Mouse (Mus musculus) megakaryocyte, embryonic 14.5 days (primary cell): Measurements from ENCODE around the gene AC124108.1.

Experiments
- FLI1 ChIP-seq: IDR thresholded peaks from 2 replicates; pipeline ENCODE4 v1.6.1; 2012; ENCODE audit warnings: low read length, inconsistent platforms, mixed read lengths
- GATA1 ChIP-seq: IDR thresholded peaks from 3 replicates; pipeline ENCODE4 v1.6.1; 2012; ENCODE audit warnings: mixed read lengths, low read length, inconsistent platforms, borderline replicate concordance

DNA sequence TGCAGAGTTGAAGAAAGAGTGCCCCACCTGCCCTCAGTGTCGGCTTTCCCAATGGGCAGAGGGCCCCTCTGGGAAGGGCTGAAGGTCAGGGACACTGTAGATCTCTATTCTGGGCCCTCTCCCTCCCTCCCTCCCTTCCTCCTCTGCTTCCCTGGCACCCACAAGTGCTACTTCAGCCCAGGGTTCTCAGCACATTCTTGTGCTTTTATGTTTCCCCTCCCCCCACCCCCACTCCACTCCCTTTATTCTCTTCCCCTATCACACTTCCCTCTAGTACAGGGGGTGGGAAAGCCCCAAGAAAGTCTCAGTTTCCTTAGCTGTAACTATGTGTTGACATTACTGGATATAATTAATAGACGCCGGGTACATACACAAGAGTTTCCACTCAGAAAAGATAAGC lies 3.4 kb downstream of the AC124108.1 start:
- TF ChIP-seq FLI1 = no peak
- TF ChIP-seq GATA1 = no peak
